Mouse (Mus musculus) left cerebral cortex, adult 8-10 months (tissue): ENCODE results near the gene Pdia2. TPM values are rescaled to one million over a fixed set of nuclear protein-coding genes. Genes with fewer than 3 reads are reported as not detected.

Source experiments
- DNase-seq, 2 experiments: peaks; one replicate each; pipeline ENCODE4 v3.0.0; 2022; ENCODE audit warnings: low spot score in 2 of 2
- total RNA-seq, 4 experiments: library from RNA; stranded (reverse); gene quantifications; 2 replicates each; pipeline ENCODE4 v1.2.4; 2022

The Pdia2 gene
- under 1 TPM; 0.37 to 0.57 (median 0.46) TPM for total RNA-seq

DNA sequence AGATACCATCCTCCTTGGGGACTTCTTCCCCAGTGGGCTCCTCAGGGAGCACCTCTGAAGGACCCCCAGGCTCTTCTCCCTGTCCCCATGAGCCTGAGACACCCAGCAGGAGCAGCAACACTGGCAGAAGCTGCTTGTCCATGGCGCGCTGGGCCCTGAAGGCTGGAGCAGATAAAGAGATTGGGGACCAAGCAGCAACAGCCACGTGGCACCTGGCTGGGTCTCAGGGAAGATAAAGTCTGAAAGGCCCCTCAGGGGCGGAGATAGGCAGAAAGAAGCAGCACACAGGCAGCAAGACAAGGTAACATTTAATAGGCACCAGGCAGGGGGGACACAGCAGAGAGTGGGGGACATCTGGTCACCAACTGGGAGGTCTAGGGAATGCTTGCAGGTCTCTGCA lies at the start of gene Pdia2:
Pdia2 (minus strand) TSS at position 196 of the 400 bp plus-strand sequence.
- no peak for DNase-seq

DNA sequence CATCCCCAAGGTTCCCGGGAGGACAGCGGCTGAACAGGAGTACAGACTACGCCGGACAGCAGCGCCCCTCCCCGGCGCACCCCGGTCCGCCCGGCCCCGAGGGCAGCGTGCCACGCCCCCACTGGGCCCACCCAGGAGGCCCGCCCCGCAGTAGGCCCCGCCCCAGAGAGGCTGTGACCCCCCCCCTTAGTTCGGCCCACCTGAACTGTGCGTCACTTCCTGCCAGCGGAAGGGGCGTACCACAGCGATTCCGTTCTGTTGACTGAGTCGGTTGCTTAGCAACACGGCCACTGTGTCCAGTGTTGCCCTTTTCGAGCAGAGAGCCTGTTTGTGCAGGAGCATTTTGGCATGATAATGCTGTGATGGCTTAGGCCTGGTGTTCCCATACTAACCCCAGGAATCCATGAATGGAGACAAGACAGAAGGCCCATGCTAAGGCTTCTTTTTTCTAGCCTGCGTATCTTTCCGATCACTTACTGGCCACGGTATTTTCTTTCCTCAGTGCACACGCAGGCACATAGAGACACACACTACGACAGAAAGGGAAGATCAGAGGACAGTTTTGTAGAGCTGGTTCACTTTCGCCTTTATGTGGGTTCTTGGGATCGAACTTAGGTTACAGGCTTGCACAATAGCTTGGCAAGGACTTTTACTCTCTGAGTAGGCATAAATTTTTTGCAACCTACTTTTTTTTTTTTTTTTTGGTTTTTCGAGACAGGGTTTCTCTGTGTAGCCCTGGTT lies 45.4 kb upstream of the Pdia2 start, which contains the start of gene Fam234a:
Fam234a (minus strand) TSS at position 142 of the 741 bp plus-strand sequence.
- DNase-seq: peak; percentile 75 to 95

DNA sequence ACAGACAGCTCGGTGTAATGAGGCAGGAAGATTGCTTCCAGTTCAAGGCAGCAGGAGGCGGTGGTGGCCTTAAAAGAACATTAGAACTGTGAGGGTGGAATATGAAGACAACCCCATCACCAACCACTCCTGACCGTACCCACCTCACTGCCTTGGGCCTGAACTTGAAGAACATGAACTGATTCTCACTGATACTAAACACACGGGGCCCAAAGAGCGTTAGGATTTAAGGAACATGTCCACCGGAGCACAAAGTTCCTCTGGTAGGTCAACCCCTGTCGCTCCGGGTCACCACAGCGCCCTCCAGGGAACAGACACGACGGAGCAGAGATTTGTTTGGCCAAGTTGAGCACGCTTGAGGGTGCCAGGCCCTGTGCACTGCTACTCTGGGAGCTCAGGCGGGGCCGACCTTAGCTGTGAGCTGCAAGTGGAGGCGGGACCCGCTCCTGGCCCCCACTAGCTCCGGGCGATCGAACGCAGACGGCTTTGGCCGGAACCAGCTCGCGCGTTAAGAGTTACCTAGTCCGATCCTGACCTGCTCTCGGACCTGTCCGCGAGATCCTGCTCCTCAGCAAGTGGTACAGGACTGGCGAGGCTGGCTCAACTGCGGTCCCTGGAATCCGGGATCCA lies 44.7 kb upstream of the Pdia2 start:
- peak in 1 of 2 experiments; percentile 70 for DNase-seq

DNA sequence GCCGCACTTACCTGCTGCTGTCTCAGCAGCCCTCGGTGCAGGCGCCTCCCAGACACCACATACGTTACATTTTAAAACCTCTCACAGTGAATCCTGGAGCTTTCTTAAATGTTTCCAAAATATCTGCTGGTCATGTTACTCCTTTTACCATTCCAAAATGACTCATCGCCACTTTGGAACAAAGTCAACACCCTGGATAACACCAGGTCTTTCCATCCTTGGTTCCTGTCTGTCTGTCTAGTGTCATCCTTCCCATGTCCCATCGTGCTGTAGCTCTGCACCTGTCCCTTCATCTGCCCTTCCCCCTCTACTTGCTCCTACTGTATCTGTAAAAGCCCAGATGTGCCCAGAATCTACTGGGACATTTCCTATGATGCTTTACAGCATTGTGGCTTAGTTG lies 42.1 kb upstream of the Pdia2 start:
- DNase-seq: no peak

DNA sequence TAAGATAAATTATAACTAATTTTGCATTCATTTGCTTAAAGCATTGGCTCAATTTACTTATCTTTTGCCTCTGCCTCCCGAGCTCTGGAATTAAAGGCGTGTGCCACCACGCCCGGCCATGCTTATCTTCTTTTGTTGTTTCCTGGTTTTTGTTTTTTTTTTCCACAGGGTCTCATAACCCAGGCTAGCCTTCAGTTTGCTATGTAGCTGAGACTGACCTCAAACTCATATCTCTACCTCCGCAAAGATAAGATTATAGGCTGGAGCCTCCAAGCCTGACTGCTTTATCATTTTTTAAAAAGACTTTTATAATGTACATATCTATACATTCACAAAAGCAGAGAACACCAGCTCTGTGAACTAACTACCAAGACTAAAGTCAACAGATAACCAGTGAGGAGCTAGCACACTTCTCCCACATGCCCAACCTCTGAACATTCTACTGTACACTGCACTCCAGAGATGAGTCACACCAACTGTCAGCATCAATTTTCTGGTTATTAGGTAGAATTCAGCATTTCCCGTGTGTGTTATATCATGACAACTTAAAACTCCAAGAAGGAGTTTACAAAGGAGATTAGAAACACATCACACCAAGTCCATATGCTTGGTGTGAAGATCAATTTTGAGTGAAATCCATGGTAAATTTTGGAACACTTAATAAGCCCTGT lies 41.4 kb upstream of the Pdia2 start:
- DNase-seq: no peak

DNA sequence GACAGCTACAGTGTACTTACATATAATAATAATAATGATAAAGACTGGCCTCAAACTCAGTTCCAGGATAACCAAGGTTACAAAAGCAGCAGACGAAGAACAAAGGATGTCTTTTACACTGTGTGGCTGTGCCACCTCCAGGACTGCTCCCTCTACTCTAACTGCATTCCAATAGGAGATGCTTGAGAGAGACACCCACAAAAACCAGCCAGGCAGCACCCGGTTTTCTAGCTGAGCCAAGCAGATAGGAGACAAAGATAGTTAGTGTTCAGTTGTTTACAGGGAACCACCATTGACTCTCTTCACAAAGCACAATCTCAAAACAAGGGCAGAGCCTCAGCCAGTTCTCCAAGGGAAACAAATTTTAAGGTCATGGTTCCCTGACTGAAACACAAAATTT lies 40.7 kb upstream of the Pdia2 start:
- no peak for DNase-seq

DNA sequence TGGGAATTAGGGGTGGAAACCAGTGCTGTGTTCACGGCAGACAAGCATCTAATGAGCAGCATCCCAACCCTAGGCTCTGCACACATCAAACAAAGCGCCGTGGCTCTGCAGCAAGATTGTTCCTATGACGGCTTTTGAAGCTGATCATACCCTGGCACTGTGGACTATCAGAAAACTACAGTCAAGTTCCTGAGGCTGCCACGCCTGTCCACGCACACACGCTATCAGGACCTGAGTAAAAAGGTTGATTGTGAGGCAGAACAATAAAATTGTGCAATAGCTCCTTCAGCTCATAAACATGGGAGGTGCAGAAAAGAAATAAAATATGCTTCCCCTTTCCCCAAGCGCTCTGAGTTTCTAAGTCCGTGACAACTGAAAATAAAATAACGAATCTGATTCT lies 38.8 kb upstream of the Pdia2 start:
- no peak for DNase-seq

DNA sequence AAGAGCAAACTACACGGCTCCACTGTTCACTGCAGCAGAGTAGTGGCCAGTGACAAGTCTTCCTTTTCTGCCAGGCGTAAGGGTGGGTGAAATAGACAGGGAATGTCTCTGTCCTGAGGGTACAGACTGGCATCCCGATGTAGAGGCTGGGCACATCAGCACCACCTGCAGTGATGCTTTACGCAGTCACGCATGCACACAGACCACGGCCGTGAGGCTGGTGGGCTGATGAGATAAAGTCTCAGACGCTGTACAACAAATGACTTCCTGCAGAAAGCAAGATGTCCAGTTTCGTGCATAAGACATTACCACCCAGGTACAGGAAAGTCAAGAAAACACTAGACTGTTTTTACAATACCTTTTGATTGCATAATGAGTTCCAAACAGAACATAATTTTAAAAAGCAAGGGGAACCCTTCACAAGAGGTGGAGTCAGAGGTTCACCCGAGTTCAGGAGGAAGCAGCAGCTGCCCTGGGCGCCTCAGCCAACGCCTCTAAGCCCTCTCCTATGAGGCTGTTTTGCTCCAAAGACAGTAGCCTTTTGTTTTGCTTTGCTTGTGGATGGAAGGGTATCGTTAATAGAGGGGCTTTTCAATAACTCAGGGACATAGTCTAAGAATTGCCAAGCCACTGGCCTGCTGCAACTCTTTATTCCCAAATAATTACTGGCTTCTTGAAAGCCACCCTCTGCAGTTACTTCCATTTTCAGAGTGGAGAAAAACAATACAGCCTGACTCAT lies 36.4 kb upstream of the Pdia2 start:
- no peak for DNase-seq

DNA sequence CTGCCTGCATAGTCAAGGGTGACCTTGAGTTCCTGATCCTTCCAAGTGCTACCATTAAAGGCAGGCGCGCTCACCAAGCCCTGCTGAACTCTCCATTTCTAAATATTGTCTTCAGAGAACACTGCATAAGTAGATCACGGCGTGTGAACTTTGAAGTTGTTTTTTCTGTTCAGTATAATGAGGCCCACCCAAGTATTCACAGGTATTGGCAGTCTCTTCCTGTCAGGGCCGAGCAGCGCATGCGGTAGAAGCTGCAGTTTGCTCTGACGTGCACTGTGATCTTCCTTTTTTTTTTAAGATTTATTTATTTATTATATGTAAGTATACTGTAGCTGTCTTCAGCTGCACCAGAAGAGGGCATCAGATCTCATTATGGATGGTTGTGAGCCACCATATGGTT lies 35.5 kb upstream of the Pdia2 start:
- no peak for DNase-seq

DNA sequence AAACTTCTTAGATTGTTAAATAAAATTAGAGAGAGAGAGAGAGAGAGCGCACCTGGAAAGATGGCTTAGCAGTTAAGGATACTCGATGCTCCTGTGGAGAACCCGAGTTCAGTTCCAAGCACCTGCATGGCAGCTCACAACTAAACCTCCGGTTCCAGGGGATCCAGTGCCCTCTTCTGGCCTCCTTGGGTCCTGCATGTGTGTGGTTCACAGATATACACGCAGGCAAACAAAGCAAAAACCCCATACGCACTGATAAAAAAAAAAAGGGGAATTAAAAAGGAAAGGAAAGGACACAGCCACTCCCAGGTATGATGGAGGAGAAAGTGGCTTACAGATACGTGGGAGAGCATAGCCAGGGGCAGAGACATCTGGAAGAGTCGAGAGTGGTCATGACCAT lies 34.0 kb upstream of the Pdia2 start:
- no peak for DNase-seq

DNA sequence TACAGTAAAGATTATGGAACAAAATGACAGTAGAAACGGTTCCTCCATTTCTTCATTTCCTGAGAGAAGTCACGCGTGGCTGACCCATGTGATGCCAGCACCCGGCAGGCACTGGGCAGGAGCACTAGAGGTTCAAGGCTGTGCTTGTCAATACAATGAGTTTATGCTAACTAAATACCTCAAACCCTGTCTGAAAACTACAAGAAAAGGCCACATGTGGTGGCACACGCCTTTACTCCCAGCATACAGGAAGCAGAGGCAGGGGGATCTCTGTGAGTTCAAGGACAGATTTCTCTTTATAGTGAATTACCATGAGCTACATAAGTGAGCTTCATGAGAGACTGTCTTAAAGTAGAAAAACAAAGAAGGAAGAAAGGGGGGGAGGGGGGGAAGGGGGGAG lies 32.3 kb upstream of the Pdia2 start:
- no peak for DNase-seq

DNA sequence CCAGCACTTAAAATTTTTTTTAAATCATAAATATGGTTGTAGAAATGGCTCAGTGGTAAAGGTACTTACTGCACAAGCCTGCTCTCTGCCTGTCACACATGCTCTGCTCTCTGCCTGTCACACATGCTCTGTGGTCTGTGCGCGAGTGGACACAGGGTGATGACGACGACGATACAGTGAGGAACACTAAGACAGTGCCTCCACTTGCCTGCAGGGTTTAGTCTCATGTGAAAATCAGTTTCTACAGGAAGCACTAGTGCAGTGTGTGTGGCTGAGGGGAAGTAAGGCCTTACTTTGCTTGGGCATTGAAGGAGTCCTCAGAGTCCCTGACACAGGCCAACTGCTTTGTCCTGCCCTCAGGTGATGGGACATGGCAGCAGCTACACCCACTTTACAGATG lies 30.9 kb upstream of the Pdia2 start:
- DNase-seq: no peak

DNA sequence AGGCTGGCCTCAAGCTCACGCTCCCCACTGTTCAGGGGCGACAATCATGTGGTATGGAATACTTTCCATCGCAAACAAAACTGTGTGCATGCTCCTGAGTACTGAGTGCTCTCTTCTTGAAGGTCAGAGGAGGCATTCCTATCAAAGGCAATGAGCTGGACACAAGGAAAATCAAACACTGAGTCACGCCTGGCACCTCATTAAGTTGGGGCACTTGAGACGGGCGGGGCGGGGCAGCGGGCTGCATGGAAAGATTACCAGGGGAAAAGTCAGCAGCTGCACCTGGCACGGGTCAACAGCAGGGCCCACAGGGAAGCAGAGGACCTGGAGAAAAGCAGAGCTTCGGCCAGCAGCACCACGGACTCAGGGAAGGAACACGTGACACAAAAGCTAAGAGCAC lies 26.3 kb upstream of the Pdia2 start:
- no peak for DNase-seq

DNA sequence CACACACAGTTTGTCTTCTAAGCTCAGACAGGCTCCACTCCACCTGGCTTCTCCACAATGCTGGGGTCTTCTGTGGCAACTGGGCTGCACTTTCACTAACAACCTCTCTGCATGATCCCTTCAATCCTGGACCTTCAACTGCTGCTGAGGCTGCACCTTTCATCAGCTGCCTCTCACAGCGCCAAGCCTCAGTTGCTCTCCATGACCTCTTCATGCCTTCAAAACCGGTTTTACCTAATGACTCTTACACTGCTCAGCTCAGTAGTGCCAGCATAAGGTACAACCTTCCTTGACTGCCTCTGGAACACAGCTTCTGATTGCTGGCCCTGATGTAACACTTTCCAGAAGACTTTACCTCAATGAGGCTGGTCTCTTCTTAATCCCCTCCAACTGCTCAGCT lies 22.6 kb upstream of the Pdia2 start:
- DNase-seq: no peak

DNA sequence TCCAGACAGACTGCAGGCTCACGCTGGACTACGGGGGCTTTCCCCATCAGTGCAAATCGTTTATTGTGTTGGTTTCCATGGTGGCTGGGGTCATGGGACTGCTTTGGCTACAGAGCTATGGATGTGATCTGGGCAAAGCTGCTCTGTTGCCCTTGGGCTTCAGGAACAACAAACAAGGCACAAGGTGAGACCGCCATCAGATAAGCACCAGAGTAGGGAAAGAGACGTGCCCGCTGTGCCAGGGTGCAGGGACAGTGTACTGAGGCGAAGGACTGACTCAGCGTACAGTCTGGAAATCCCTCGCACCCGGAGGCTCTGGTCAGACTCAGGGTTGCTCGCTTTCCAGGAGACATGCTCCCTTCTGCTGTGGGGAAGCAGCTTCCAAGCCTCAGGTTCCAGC lies 13.8 kb upstream of the Pdia2 start:
- no peak for DNase-seq

DNA sequence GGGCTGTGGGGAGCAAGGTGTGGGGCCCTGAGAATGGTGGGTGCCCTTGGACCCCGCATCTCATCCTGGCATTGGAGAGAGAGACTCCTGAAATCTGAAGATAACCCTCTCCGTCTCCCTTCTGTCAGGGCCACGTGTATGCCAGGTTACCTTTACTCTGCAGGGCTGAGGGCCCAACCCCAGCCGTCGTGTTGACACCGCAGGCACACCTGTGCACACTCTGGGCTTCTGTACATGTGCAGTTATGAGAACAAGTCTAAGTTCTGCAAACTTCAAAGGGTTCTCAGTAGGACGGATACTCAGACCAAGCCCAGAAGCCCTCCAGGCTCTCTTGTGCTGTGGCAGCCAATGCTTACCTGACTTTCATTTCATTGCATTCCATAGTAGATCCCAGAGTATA lies 13.4 kb upstream of the Pdia2 start:
- no peak for DNase-seq

DNA sequence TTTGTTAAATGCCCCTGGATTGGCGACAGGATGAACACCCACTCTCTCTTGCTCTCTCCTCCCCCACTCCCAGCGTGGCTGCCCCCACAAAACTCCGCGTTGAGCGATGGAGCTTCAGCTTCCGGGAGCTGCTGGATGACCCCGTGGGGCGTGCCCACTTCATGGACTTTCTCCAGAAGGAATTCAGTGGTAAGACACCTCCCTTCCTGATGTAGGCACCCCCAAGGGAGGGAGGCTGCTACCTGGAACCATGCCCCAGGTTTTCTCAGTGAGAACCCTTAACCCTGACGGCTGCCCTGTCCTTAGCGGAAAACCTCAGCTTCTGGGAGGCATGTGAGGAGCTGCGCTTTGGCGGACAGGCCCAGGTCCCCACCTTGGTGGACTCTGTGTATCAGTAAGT lies 8.8 kb upstream of the Pdia2 start, which contains the start of gene Arhgdig:
Arhgdig (minus strand) TSS at position 101 of the 400 bp plus-strand sequence.
- no peak for DNase-seq

DNA sequence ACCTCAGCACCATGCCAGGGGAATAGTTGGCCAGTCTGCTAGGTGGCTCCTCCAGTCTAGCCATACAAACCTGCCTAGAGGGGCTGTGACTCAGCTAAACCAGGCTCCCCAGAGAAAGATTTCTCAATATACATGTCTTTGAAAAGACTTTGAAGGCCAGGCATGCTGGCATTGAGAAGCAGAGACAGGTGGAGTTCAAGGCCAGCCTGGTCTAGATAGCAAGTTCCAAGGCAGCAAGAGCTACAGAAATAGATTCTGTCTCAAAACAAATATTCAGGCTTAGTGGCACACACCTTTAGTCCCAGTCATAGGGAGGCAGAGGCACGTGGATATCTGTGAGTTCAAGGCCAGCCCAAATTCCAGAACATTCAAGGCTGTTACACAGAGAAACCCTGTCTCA lies 7.5 kb upstream of the Pdia2 start:
- no peak for DNase-seq

DNA sequence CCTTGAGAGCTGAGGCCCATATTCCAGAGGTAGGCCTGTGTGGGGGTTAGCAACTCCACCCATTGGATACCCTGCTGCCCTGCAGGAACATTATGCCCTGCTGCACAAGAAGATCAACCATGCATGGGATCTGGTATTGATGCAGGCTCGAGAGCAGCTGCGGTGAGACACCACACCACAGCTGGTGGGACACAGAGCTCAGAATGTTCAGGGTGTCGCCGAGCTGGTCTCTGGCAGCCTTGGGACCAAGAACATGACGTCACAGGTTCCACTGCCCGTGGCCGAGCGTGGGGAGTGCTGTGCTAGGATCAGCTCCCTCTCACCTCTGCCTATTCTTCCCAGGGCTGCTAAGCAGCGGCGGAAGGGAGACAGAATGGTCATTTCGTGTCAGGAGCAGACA lies 5.9 kb upstream of the Pdia2 start:
- no peak for DNase-seq

DNA sequence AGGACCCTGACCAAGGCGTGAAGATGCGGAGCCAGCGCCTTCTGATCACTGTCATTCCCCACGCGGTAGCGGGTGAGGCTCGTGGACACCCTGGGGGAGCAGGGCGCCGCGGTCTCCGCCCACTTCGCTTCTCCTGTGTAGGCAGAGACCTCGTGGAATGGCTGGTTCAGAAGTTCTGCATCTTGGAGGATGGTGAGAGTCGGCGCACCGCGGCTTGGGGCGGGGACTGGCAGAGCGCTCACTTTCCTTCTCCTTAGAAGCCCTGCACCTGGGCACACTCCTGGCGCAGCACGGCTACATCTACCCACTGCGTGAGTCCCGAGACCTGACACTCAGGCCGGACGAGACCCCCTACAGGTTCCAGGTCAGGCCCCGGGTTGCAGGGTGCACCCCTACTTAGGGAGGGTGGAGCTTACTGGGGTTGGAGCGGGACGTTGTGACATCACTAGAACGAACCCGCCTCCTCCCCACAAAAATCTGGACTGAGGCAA lies 4.5 kb upstream of the Pdia2 start:
- DNase-seq: peak; percentile 64 to 67

DNA sequence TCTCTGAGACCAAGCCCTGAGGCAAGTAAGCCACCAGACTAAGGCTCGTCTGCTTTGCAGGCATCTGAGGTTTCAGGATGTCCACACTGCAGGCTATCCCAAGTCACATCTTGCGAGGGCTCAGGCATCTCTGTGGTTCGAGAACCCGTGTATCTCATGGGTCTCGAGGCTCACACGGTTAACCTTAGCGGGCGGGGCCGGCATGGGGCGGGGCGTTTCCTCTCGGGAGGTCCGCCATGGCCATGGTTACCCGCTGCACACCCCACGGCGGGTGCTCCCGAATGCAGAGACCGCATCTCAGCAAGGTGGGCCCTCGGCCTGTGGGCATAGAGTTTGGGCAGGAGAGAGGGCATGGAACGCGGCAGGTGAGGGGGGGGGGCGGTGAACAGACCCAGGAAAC lies 3.9 kb upstream of the Pdia2 start, which contains the start of gene Rgs11:
Rgs11 (plus strand) TSS at position 215 of the 400 bp plus-strand sequence.
- DNase-seq: peak in 1 of 2 experiments; percentile 43

DNA sequence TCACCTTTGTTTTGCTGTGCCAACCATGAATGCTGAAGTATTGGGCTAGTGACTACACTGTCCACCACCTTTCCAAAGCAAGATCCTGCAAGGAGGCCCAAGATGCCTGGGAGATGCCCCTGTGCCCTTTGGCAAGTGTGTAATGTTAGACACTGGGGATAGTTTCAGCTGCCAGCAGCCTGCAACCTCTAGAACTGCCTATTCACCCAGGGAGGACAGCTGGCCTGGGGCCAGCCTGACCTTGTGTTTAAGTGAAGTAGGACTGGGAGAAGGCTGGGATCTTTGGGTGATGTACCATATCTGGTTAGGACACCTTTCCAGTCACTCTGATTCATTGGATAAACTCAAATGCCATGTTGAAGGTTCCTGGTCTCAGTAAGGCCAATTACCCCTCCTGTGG lies 3.1 kb upstream of the Pdia2 start:
- DNase-seq: no peak
